Mouse (Mus musculus) hindlimb bud, embryonic 11.5 days (tissue): Measurements from ENCODE around the gene Cnot2.

Source experiments
- DNase-seq: peaks from one replicate; pipeline ENCODE4 v3.0.0-alpha.2; 2012; ENCODE audit warnings: low read depth, low spot score; ENCODE audit errors: extremely low spot score

The Cnot2 gene

DNA sequence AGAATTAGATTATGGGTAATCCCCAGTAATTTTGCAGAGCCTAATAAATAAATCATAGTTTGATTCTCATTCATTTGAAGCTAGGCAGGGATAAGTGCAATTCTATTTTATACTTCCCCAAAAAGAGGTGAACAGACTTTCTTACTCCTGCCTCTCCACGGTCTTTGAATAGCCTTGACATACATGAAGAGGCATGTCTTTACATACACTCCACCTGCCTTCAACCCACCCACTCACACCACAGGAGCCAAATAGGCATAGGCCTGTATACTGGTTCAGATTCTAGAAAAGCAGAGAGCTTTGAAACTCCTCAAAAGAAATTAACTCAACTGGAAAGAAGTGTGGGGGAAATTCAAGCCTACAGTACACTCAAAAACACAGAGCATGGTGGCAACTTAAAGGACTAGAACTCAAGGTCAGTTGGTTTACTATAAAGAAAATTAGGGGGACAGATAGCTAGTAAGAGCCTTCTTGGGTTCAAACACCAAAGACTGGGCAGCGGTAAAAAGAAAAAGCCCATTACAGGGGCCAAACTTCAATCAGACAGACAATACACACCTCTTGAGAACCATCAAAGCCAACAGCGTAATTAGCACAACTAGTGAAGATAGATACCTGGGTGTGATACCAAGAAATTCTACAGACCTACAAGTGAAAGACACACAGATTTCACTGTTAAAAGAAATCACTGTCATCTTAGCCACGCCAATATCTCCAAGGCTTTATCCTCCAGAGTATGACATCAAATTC, 18.4 kb downstream of the Cnot2 start:
- no peak for DNase-seq

DNA sequence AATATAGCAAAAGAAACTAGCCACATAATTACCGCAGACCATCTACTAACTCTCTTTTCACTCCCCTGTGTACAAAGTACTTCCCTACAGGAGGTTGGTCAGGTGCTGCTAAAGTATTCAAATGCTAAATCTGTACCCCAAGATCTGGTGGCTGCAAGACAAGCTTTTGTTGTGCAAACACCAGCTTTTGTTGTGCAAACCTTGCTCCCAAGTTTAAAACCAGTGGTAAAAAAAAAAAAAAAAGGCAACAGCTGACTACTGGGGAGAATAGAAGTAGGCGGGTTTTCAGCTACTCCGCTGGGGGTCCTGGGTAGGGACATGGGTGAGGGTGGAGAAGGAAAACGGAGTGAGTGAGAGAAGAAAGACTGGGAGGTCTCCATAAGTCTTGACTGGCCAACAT, 19.1 kb downstream of the Cnot2 start:
- no peak for DNase-seq

DNA sequence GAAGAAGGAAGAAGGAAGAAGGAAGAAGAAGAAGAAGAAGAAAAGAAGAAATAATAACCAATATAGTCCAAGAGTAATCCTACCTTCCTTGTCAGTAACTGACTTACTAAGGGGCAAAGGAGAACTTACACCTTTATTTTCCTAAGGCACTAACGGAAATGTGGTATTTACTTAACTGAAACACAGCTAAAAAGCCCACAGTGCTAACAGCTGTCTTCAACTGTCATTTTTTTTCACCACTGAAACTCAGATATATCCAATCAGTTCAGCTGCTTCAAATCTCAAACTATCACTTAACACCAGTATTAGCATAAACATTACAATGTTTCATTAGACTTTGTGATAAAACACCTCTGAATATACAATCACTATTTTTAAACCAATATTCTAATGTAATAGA, 22.1 kb downstream of the Cnot2 start:
- DNase-seq = no peak

DNA sequence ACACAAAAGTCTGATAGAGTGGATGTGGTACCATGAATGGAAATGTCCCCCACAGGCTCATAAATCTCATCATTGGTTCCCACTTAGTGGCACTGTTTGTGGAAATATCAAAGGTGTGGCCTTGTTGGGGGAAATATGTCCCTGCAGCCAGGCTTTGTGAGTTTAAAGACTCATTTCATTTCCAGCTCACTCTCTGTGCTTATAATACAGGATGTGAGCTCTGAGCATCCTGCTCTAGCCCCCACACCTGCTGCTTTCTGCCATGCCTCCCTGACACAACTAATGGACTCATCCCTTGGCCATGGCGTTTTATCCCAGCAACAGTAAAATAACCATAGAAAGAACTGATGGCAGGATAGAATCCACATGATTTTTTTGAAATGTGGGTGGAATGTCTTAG, 24.1 kb downstream of the Cnot2 start:
- DNase-seq = no peak

DNA sequence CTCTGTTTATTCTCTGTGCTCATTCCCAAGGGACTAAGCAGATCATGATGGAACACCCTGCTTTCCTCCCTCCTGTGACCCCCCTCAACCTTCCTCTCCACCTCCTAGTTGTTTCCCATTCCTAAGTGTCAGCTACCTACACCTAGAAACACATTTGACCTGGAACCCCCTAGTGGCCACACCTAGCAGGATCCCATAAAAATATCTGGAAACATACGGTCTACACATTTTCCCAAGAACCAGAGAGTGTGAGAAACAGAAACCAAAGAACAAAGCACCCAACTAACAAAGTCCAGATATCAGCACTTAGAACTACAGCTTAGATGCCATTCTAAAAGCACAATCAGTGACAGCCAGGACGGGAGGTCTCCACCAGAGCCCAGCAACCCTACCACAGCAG, 26.9 kb downstream of the Cnot2 start:
- no peak for DNase-seq

DNA sequence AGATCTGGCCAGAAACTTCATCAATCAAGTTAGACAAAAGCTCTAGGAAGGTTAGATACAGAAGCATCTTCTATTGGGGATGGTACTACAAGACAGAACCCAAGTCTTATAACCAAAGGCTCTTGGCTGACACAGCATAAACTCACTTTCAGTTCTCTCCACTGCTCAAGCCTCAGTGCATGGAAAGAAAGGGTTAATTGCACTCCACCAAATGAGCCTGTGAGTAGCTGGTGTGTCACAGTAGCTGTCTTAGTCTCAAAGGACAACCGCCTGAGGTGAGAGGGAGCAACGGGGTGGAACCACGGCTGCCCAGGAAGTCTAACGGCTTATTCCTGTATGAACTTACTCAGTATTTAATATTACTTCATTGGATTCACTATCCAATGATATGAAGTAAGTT, 33.4 kb downstream of the Cnot2 start:
- DNase-seq = no peak

DNA sequence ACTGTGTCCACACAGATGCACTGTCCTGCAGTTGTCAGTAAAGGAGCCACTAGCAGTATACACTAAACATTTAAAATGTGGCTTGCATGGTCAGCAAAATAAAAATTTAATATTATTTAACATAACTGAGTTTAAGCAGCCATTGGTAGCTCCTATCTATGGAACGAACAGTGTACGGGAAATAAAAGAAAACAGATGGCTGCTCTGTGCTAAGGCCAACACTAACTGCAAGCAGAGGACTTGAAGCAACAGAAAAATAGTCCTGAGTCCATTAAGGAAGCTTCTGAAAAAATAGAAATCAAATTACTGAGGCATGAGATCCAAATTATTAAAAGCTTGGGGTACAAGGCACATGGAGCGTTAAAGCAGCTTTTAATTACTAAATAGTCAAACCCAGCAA, 35.1 kb downstream of the Cnot2 start:
- no peak for DNase-seq

DNA sequence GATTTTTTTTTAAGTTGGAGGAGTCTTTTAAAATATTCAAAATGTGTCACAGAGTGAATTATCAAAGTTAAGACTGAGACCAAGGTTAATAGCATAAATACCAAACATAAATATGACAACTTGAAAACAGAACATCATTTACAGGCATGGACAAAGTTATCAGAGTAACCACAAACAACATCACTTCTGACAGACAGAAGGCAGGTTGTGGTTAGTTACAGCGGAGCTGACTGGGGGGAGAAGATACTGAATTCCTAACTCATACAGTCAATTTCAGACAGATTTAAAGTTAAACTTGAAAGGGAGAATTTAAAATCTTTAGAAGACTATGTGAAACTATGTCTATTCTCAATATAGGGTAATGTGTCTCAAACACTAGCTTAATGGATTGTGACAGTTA, 38.2 kb downstream of the Cnot2 start:
- no peak for DNase-seq

DNA sequence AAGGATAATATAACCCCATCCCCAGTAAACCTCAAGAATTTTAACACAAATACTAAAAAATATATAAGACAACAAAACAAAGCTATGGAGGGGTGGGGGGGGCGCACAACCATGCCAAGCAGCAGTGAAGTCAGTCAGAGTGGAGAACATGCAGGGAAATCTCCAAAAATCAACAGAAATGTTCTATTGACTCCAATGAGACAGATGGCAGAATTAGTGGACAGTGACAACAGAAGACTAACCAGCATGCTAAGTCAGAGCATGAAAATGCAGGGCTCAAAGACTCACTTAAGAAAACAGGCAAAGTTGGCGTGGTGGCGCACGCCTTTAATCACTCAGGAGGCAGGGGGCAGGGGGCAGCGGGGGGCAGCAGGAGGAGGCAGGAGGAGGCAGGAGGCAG, 40.6 kb downstream of the Cnot2 start:
- no peak for DNase-seq

DNA sequence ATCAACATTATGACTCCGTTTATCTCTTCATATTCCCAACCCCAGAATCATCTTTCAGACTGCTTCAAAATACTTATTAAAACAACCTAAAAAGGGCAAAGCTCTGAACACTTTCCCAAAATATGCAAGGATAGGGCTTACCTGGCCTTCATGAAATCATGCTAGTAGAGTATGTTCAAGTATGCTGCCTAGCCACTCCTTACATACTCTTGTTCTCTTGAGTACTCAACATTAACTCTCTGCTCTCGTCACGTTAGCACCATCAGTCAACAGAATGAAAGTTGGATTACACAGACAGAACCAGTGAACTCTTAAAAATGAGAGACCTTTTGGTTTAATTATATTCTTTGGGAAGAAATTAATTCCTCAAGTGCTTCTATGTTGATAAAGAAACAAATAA, 43.8 kb downstream of the Cnot2 start:
- no peak for DNase-seq

DNA sequence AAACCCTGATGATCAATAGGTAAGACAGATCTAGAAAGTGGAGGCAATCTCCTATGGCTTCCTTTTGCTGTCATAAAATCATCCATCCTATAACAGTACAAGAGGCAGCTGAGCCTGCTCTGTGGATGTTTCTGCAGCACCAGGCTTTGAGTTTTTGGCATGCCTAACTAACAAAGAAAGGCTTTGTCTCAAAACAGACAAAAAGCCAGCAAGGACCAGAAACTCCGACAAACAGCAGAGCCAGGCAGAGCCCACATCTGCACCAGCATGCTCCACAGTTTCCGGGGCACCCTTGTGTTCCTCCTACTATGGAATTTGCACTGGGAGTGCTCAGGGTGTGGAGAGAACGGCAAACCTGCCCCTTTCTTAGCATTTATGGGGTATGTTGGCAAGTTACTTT, 47.0 kb downstream of the Cnot2 start:
- no peak for DNase-seq

DNA sequence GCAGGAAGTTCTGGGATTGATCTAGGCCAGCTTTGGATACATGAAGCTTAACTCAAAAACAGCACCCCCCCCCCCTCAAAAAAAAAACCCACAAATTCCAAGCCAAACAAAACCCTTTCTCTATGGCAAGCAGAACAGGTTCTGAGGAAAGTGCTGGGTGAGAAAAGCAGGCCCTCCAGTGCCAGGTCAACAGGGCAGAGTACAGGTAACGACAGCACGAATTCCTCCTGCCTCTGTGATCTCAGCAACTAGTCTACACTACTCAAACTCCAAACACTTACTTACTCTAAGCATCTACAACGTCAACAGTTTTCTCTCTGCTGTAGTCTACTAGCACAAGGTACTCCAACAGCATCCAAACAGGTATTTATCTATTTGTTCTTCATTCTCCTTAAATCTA, 48.8 kb downstream of the Cnot2 start:
- DNase-seq = no peak

DNA sequence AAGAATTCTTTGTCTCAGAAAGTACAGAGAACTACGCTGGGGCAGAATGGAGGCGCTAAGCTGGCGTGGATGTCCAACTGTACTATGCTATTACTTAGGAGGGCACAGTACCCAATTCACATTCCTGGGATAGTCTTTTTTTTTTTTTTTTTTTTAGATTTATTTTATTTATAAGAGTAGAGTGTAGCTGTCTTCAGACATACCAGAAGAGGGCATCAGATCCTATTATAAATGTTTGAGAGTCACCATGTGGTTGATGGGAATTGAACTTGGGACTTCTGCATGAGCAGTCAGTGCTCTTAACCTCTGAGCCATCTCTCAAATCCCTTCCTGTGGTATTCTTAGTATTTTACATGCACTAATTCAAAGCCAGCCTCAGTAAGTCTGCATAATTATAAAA, 50.2 kb downstream of the Cnot2 start:
- no peak for DNase-seq

DNA sequence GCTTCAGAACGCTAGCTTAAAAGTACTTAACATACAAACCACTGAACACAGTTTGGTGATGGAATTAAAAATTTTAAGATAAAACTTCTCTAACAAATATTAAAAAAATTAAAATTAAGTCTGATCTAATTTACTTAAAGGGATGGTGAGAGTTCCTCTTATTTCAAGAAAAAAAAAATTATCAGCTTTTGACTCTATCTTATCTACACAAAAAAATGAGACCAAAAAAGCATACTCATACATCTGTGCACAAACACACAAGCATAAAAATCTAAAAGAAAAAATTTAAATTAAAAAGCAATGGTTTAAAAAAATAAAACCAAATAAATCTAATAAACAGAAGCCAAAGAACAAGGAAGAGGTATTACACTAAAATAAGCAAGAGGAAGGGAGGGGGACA, 61.7 kb downstream of the Cnot2 start:
- no peak for DNase-seq

DNA sequence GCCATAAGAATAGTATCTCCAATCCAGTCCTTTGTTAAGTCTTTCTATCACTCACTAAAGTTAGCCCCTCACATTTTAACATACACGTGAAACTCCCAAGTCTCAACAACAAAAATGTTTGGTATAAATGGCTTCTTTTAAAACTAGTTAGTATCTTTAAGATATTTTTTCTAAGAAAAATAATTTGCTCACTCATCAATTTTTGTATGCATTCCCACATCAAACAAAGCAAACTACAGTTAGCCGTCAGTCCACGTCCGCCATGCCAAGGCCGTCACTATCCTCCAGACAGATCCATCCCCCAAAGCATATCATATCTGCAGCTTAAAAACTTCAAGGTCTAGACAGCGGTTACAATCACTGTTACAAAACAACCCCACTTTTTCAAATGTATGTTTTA, 65.7 kb downstream of the Cnot2 start:
- no peak for DNase-seq

DNA sequence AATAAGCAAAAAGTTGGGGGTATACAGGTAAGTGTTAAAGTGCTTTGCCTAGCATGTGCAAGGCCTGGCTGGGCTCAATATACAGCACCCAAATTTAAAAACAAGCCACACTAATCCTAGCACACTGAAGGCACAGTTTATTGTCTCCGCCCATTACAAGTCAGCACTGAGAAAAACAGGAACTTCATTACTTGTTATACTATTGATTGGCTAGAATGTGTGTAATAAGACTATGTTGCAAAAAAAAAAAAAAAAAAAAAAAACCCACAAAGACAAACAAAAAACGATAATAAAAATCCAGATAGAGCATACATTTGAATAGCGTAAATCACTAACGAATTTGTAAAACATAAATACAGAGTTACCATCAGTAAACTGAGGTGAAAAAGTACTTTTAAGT, 66.2 kb downstream of the Cnot2 start:
- DNase-seq = no peak

DNA sequence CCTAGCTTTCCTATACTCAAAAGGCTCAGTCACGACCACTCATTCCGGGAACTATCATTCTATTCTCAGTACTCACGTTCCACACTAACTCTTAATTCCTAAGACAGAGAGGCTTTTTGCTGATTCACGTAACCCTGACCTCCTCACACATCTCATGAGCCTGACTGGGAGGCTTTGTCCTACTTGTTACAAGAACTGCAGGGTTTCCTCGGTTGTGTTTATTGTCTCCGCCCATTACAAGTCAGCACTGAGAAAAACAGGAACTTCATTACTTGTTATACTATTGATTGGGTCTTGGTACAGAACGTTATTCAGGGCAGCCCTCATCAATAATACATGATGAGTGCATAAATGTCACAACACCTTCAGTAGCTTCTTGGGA, 68.1 kb downstream of the Cnot2 start:
- DNase-seq = no peak

DNA sequence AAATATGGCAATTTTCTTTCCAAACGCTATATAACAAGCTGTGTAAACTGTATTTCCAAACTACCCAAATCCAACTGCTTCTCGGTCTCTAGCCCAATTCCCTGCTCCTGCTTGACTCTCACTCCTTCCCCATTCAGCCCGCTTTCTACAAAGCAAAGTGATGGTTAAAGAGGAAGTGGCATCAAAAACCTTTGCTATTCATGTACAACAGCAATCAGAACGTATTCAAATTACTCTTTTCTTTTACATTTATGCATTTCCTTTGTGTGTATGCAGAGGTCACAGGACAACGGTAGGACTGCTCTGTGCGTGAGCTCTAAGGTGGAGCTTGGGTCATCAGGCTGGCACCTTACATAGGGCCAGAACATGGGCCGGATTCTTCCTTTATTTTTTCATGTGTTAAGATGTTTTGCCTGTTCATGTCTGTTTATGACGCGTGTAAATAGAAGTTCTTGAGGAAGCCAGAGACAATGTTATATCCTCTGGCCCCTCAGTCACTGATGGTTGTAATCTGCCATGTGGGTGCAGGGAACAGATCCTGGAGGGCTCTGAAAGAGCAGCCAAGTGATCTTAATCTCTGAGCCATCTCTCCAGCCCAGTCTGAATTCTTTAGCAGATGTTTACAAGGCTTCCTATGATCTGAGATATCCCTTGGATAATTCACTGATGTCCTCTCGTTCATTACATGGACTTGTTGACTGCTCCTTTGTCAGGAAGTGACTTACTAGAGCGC, 68.6 kb downstream of the Cnot2 start:
- DNase-seq = no peak

DNA sequence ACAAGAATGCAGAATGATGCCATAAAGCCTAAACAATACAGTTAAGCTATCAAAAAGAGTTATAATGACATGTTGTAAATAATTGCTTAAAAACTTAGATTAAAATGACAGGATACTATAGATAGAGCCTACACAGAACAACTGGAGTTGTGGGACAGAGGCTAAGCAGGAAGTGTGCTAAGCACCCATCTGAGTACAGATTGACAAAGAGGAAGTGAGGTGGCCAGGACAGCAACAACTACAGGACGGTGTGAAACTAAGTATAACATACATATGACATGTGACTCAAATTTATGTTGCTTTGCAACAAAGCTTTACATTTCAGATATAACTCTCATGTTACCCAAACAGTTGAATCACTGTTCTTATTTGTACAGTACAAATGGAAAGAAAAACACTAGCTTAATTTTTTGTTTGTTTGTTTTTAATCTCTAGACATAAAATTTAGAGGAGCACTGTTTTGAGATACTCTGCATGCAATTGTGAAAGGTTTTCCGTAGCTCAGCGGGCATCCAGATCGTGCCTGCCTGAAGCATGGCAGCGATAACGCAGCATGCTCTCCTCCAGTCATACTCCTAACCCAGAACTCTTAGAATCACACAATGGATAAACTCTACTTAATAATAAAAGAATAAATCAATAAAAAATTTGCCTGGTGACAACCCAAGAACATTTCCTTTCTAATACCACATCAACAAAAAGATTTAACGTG, 75.9 kb downstream of the Cnot2 start:
- no peak for DNase-seq

DNA sequence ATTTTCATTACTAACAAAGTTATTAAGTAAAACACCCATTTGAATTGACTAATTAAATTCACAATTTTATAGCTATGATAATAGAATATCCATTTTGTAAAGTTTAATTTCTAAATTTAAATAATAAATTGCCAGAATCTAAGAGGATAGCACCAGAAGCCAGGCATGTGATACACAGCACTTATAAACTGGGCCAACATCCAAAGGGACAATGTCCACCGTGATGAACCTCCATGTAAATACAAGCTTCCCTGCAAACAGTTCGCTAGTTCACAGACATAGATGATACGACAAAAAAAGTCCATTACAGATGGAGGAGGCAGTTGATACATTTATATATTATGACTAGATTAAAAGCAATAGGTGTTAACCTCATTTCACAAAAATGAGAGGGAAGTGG, 88.5 kb downstream of the Cnot2 start:
- DNase-seq = no peak

DNA sequence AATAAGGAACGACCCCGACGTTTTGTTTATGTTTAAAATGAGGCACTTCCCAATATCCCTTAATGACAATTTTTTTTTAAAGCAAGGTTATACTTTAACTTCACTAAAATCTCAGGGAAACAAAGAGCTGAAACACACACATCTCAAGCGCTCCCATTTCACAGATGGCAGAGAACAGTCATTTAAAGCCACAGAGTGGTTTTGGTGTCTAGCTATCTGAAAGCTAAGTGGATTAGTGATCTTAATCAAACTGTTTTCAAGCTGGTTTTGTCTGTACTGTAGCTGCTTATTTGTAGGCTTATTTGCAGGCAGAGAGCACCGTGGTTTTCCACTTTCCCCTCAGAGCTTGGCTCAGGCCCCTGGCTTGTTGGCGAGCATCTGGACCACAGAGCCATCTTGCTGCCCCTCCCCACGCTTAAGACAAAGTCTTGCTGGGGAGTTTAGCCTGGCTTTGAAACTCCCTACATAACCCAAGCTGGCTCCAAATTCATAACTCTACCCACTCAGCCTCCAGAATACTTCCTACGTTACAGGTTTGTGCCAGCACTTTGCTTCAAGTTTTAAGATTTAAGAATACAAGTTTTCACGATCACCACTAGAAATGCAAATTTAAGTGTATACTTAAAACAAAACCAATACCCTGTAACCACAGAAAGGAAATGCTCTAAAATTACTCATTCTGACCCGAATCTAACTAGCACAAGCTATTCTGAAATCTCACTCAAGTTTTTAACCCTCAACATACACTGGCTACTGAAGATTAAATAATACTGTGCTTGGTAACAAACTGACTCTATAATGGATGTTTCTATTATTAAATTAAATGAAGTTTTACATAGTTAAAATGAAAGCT, 94.2 kb downstream of the Cnot2 start:
- no peak for DNase-seq
